Mouse (Mus musculus) C2C12 (cell line): ENCODE data around the gene Dao. TPM values are rescaled to one million over a fixed set of nuclear protein-coding genes. Genes with fewer than 3 reads are reported as not detected.

Source experiments
- H3K27me3 ChIP-seq: one replicate; pipeline ENCODE4 v1.6.1; 2011; ENCODE audit not compliant: control insufficient read depth, insufficient read depth, insufficient read length
- H3K36me3 ChIP-seq: one replicate; pipeline ENCODE4 v1.6.1; 2011; ENCODE audit not compliant: control insufficient read depth, insufficient read depth
- H3K4me3 ChIP-seq: one replicate; pipeline ENCODE4 v1.5.1; 2011; ENCODE audit warnings: mild to moderate bottlenecking, control low read depth; ENCODE audit not compliant: poor library complexity, insufficient read depth, severe bottlenecking
- H3K79me2 ChIP-seq: one replicate; pipeline ENCODE4 v1.6.1; 2011; ENCODE audit not compliant: control insufficient read depth, insufficient read depth
- H3K79me3 ChIP-seq: one replicate; pipeline ENCODE4 v1.6.1; 2011; ENCODE audit warnings: low read depth, control low read depth
- H3ac ChIP-seq: one replicate; pipeline ENCODE3; 2011; ENCODE audit warnings: low read depth; ENCODE audit not compliant: control insufficient read depth, insufficient read length
- CEBPB ChIP-seq: IDR thresholded peaks from one replicate; pipeline ENCODE4 v1.6.1; 2011; ENCODE audit warnings: low read depth, mild to moderate bottlenecking, control low read depth, moderate library complexity
- CTCF ChIP-seq: IDR thresholded peaks from one replicate; pipeline ENCODE4 v1.5.1; 2011; ENCODE audit not compliant: control insufficient read depth, insufficient read depth, insufficient read length
- FOSL1 ChIP-seq: IDR thresholded peaks from one replicate; pipeline ENCODE4 v1.8.0; 2011; ENCODE audit warnings: mild to moderate bottlenecking, low read length; ENCODE audit not compliant: poor library complexity, insufficient read depth, severe bottlenecking
- MAX ChIP-seq: IDR thresholded peaks from one replicate; pipeline ENCODE4 v1.6.1; 2011; ENCODE audit warnings: mild to moderate bottlenecking, control low read depth
- MYOD1 ChIP-seq: IDR thresholded peaks from one replicate; pipeline ENCODE4 v1.6.1; 2011; ENCODE audit warnings: low read depth; ENCODE audit not compliant: control insufficient read depth, insufficient read length
- MYOG ChIP-seq: IDR thresholded peaks from one replicate; pipeline ENCODE4 v1.6.1; 2011; ENCODE audit not compliant: control insufficient read depth, insufficient read length; ENCODE audit errors: extremely low read depth
- USF1 ChIP-seq: IDR thresholded peaks from one replicate; pipeline ENCODE4 v1.6.1; 2011; ENCODE audit warnings: low read depth, mild to moderate bottlenecking, control low read depth, moderate library complexity
- polyA plus RNA-seq: library from polyadenylated mRNA; unstranded; fragments of >200 nt; fragmentation: generic; extraction: Trizol; gene quantifications from one replicate; pipeline ENCODE4 v1.2.1, GENCODE M21; 2012; ENCODE audit warnings: missing spikeins

The Dao gene
- polyA plus RNA-seq, 1 experiment = not detected

GRCm38 (mm10) chr5:113976597-113976996 is 26.9 kb upstream of the Dao start:
- Histone ChIP-seq H3K27me3 (no peaks in the 10 kb centered on the region), H3ac (no peak overlapping the region), H3K4me3 (no peak overlapping the region), H3K79me3 (no peaks in the 10 kb centered on the region), H3K79me2 (peaks cover 7% of the 10 kb centered on the region), H3K36me3 (no peaks in the 10 kb centered on the region)
- no peak for TF ChIP-seq CEBPB
- TF ChIP-seq CTCF = no peak
- no peak for TF ChIP-seq FOSL1
- TF ChIP-seq MYOD1 = no peak
- TF ChIP-seq MAX = no peak
- TF ChIP-seq USF1 = no peak
- TF ChIP-seq MYOG = no peak

- Histone ChIP-seq H3K27me3 (no peaks in the 10 kb centered on the region), H3K79me2 (peaks cover 7% of the 10 kb centered on the region), H3K79me3 (no peaks in the 10 kb centered on the region), H3ac (no peak overlapping the region), H3K4me3 (no peak overlapping the region), H3K36me3 (no peaks in the 10 kb centered on the region)
- TF ChIP-seq USF1 = no peak
- TF ChIP-seq MAX = no peak
- no peak for TF ChIP-seq FOSL1
- no peak for TF ChIP-seq CTCF
- no peak for TF ChIP-seq CEBPB
- no peak for TF ChIP-seq MYOG
These were observed 26.2 kb upstream of the Dao start for GRCm38 (mm10) chr5:113977309-113977708.

- TF ChIP-seq MYOD1 (no peak), FOSL1 (no peak)
These were observed 23.0 kb upstream of the Dao start for GRCm38 (mm10) chr5:113980511-113980910.

GRCm38 (mm10) chr5:113981171-113981570 is 22.3 kb upstream of the Dao start:
- Histone ChIP-seq H3K27me3 (no peaks in the 10 kb centered on the region), H3K4me3 (no peak overlapping the region), H3K79me2 (peaks cover 7% of the 10 kb centered on the region), H3ac (no peak overlapping the region), H3K79me3 (no peaks in the 10 kb centered on the region), H3K36me3 (no peaks in the 10 kb centered on the region)
- TF ChIP-seq MAX (no peak), CTCF (no peak), MYOG (no peak), MYOD1 (no peak), FOSL1 (no peak), USF1 (no peak), CEBPB (no peak)

More at GRCm38 (mm10) chr5:113980511-113980910, 23.0 kb upstream of the Dao start:
- Histone ChIP-seq H3K79me2 (peaks cover 7% of the 10 kb centered on the region), H3K27me3 (no peaks in the 10 kb centered on the region), H3K79me3 (no peaks in the 10 kb centered on the region), H3K4me3 (no peak overlapping the region), H3ac (no peak overlapping the region), H3K36me3 (no peaks in the 10 kb centered on the region)

- no peaks in the 10 kb centered on the region for H3K79me3 ChIP-seq
- no peaks in the 10 kb centered on the region for H3K36me3 ChIP-seq
- no peaks in the 10 kb centered on the region for H3K27me3 ChIP-seq
- TF ChIP-seq CEBPB (no peak), MAX (no peak), MYOG (no peak), CTCF (no peak), FOSL1 (no peak), USF1 (no peak), MYOD1 (no peak)
- H3ac ChIP-seq = no peak overlapping the region
- H3K4me3 ChIP-seq = no peak overlapping the region
- H3K79me2 ChIP-seq = peaks cover 7% of the 10 kb centered on the region
These were observed 21.7 kb upstream of the Dao start for GRCm38 (mm10) chr5:113981843-113982242.

- no peaks in the 10 kb centered on the region for H3K27me3 ChIP-seq
- no peak overlapping the region for H3K4me3 ChIP-seq
- no peak overlapping the region for H3ac ChIP-seq
- peaks cover under 1% of the 10 kb centered on the region for H3K79me3 ChIP-seq
- H3K79me2 ChIP-seq = peaks cover 7% of the 10 kb centered on the region
- no peaks in the 10 kb centered on the region for H3K36me3 ChIP-seq
- no peak for TF ChIP-seq CTCF
- TF ChIP-seq FOSL1 = no peak
- no peak for TF ChIP-seq MYOD1
- no peak for TF ChIP-seq USF1
- TF ChIP-seq MYOG = no peak
- TF ChIP-seq MAX = no peak
- TF ChIP-seq CEBPB = no peak
These were observed 20.0 kb upstream of the Dao start for GRCm38 (mm10) chr5:113983541-113983940.
